Mouse (Mus musculus) ES-E14 (cell line): ENCODE data around the gene Ugt1a7c.

ENCODE experiments used
- CHD2 ChIP-seq: IDR thresholded peaks from 2 replicates; pipeline ENCODE4 v1.6.1; 2014; ENCODE audit warnings: mild to moderate bottlenecking, low read depth, low read length, inconsistent platforms
- HCFC1 ChIP-seq: IDR thresholded peaks from 2 replicates; pipeline ENCODE4 v1.6.1; 2012; ENCODE audit warnings: low read length, inconsistent platforms, borderline replicate concordance; ENCODE audit not compliant: insufficient read depth
- MAFK ChIP-seq: IDR thresholded peaks from 2 replicates; pipeline ENCODE4 v1.6.1; 2014; ENCODE audit warnings: mild to moderate bottlenecking, low read depth, low read length, inconsistent platforms; ENCODE audit not compliant: insufficient read depth
- ZC3H11A ChIP-seq: IDR thresholded peaks from 2 replicates; pipeline ENCODE4 v1.6.1; 2012; ENCODE audit warnings: low read depth, mild to moderate bottlenecking, inconsistent platforms, low read length, borderline replicate concordance
- ZNF384 ChIP-seq: IDR thresholded peaks from 2 replicates; pipeline ENCODE4 v1.6.1; 2012; ENCODE audit warnings: low read depth, low read length, inconsistent platforms

GRCm38 (mm10) chr1:88215466-88216380 lies 120.9 kb downstream of the Ugt1a7c start:
- TF ChIP-seq CHD2 (no peak), MAFK (no peak), ZC3H11A (no peak), ZNF384 (no peak), HCFC1 (no peak)
